Mouse (Mus musculus): ENCODE measurements around the gene Mfsd2b.
A peak's percentile ranks its signal among the peaks of the same experiment; 100 is the strongest.
"Not testable (repeated sequence)": the region's sequence is repeated elsewhere in the genome, so short reads cannot be mapped to it uniquely, and the experiment has no call there.

The Mfsd2b gene

DNA sequence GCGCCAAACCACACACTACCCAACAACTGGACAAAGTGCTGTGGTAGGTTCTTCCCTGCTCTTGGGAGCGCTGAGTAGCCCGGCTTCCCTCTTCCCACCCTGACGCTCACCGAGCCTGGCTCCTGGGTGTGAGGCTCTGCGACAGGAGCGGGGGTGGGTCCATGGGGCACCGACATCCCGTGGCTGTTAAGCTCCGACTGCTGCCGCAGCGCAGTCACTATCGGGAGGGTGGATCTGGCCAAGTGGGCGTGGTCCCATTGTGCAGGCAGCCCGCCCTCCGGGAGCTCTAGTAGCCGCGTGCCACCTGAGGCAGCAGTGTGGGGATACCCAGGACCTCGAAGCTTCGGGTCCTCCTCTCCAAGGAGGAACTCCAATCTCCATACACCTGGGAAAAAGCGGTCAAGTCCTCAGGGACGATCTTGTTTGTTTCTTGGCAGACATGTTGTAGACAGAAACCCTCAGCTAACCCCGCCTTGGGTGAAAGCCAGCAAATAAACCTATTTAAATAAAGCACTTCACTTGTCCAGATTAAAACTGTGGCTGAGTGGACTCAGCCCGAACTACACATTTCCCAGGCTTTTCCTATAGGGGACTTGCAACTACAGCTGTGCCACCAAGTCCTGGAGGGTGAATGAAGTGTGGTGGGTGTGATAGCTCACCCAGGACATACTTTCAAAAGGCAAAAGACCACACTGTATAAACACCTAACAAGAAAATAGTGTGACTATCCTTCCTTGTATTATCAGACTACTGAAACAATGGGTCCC lies at the start of gene Mfsd2b:
TSS of gene Mfsd2b (minus strand) at position 199 of the 767 bp plus-strand sequence.
- Histone ChIP-seq H3K27me3 (ENCODE audit: insufficient read depth, low read length) (peaks cover 31% of the 10 kb centered on the region), H3K4me1 (replicated peaks; ENCODE audit: low read depth, low read length) (peaks cover 35% of the 10 kb centered on the region), H3K36me3 (ENCODE audit: insufficient read depth, low read length) (peaks cover 11% of the 10 kb centered on the region; the same call in 1 of the 2 replicates), H3K9me3 (ENCODE audit: low read length) (no peaks in the 10 kb centered on the region), H3K4me3 (replicated peaks; ENCODE audit: low read length) (peak within 1 kb of the TSS; percentile 65)
- TF ChIP-seq NANOG (IDR thresholded peaks at IDR 0.05; ENCODE audit: borderline replicate concordance, low read length) (no peak), POU5F1 (IDR thresholded peaks at IDR 0.05; ENCODE audit: borderline replicate concordance, low read length) (no peak), CTCF (conservative IDR thresholded peaks at IDR 0.05; ENCODE audit: low read length) (no peak)

GRCm38 (mm10) chr12:4917805-4918591 lies 43.8 kb upstream of the Mfsd2b start:
- TF ChIP-seq CTCF (conservative IDR thresholded peaks at IDR 0.05; ENCODE audit: low read length) (no peak), NANOG (IDR thresholded peaks at IDR 0.05; ENCODE audit: borderline replicate concordance, low read length) (no peak), POU5F1 (IDR thresholded peaks at IDR 0.05; ENCODE audit: borderline replicate concordance, low read length) (no peak)
- H3K9me3 ChIP-seq (ENCODE audit: low read length): no peaks in the 10 kb centered on the region
- H3K4me3 ChIP-seq (replicated peaks; ENCODE audit: low read length): peak overlapping the region; percentile 96
- H3K4me1 ChIP-seq (replicated peaks; ENCODE audit: low read depth, low read length): peaks cover 66% of the 10 kb centered on the region
- no peaks in the 10 kb centered on the region for H3K36me3 ChIP-seq (ENCODE audit: insufficient read depth, low read length)
- H3K27me3 ChIP-seq (ENCODE audit: insufficient read depth, low read length): no peaks in the 10 kb centered on the region

GRCm38 (mm10) chr12:4916994-4917804 lies 43.0 kb upstream of the Mfsd2b start, which contains the start of gene Atad2b:
Gene Atad2b (plus strand): TSS chr12:4917353.
- Histone ChIP-seq H3K9me3 (ENCODE audit: low read length) (no peaks in the 10 kb centered on the region), H3K4me3 (replicated peaks; ENCODE audit: low read length) (peak within 1 kb of the TSS; percentile 96), H3K4me1 (replicated peaks; ENCODE audit: low read depth, low read length) (peaks cover 67% of the 10 kb centered on the region), H3K27me3 (ENCODE audit: insufficient read depth, low read length) (no peaks in the 10 kb centered on the region), H3K36me3 (ENCODE audit: insufficient read depth, low read length) (no peaks in the 10 kb centered on the region)
- no peak for TF ChIP-seq NANOG (IDR thresholded peaks at IDR 0.05; ENCODE audit: borderline replicate concordance, low read length)

GRCm38 (mm10) chr12:4914944-4915343 lies 40.8 kb upstream of the Mfsd2b start:
- no peaks in the 10 kb centered on the region for H3K9me3 ChIP-seq (ENCODE audit: low read length)
- no peak overlapping the region; the same call in 1 of the 2 replicates for H3K4me3 ChIP-seq (replicated peaks; ENCODE audit: low read length)
- H3K27me3 ChIP-seq (ENCODE audit: insufficient read depth, low read length): no peaks in the 10 kb centered on the region
- no peaks in the 10 kb centered on the region for H3K36me3 ChIP-seq (ENCODE audit: insufficient read depth, low read length)
- no peak for TF ChIP-seq CTCF (conservative IDR thresholded peaks at IDR 0.05; ENCODE audit: low read length)
- peak; percentile 75; the same call in 1 of the 2 replicates for TF ChIP-seq NANOG (IDR thresholded peaks at IDR 0.05; ENCODE audit: borderline replicate concordance, low read length)
- H3K4me1 ChIP-seq (replicated peaks; ENCODE audit: low read depth, low read length): peaks cover 70% of the 10 kb centered on the region

GRCm38 (mm10) chr12:4914441-4914840 lies 40.3 kb upstream of the Mfsd2b start:
- no peak overlapping the region for H3K4me3 ChIP-seq (replicated peaks; ENCODE audit: low read length)
- no peak for TF ChIP-seq NANOG (IDR thresholded peaks at IDR 0.05; ENCODE audit: borderline replicate concordance, low read length)
- no peak for TF ChIP-seq CTCF (conservative IDR thresholded peaks at IDR 0.05; ENCODE audit: low read length)
- TF ChIP-seq POU5F1 (IDR thresholded peaks at IDR 0.05; ENCODE audit: borderline replicate concordance, low read length): no peak
- no peaks in the 10 kb centered on the region for H3K36me3 ChIP-seq (ENCODE audit: insufficient read depth, low read length)
- H3K9me3 ChIP-seq (ENCODE audit: low read length): no peaks in the 10 kb centered on the region
- peaks cover 66% of the 10 kb centered on the region for H3K4me1 ChIP-seq (replicated peaks; ENCODE audit: low read depth, low read length)
- H3K27me3 ChIP-seq (ENCODE audit: insufficient read depth, low read length): no peaks in the 10 kb centered on the region

DNA sequence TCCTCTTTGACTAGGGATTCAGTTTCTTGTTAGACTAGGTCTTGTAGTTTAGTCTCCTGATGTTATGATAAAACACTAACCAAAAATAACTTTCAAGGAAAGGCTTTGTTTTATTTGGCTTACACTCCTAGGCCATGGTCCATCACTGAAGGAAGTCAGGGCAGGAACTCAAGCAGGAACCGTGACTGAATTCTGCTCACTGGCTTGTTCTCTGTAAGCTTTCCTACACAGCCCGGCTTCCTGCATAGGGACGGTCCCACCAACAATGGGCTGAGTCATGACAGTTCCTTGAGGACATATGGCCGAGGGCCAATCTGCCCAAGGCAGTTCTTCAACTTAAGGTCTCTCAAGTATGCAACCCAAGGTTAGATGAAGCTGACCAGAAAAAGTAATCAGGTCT lies 37.6 kb upstream of the Mfsd2b start:
- Histone ChIP-seq H3K4me3 (replicated peaks; ENCODE audit: low read length) (no peak overlapping the region), H3K36me3 (ENCODE audit: insufficient read depth, low read length) (no peaks in the 10 kb centered on the region), H3K9me3 (ENCODE audit: low read length) (no peaks in the 10 kb centered on the region), H3K4me1 (replicated peaks; ENCODE audit: low read depth, low read length) (peaks cover 70% of the 10 kb centered on the region), H3K27me3 (ENCODE audit: insufficient read depth, low read length) (no peaks in the 10 kb centered on the region)
- no peak for TF ChIP-seq NANOG (IDR thresholded peaks at IDR 0.05; ENCODE audit: borderline replicate concordance, low read length)
- no peak for TF ChIP-seq POU5F1 (IDR thresholded peaks at IDR 0.05; ENCODE audit: borderline replicate concordance, low read length)
- no peak for TF ChIP-seq CTCF (conservative IDR thresholded peaks at IDR 0.05; ENCODE audit: low read length)

DNA sequence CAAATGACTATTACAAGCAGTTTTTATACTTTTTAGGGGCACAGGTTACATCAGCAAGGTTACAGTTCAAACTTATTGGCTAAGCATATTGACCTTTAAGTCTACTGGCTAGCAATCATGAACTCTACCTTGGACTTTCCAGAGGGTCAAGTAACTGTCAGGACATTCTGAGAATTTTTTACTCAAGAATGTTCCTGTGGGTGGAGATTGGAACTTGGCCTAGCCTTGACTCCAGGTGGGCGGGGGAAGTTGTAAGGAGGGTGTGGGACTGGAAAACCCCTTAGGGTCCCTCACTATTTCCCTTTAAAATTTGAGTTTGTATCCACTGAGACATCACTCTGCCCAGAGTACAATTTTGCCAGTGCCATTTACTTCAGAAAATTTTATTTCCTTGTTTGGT lies 36.3 kb upstream of the Mfsd2b start:
- Histone ChIP-seq H3K4me1 (replicated peaks; ENCODE audit: low read depth, low read length) (peaks cover 69% of the 10 kb centered on the region), H3K4me3 (replicated peaks; ENCODE audit: low read length) (peak overlapping the region; percentile 0; the same call in 1 of the 2 replicates)
- H3K9me3 ChIP-seq (ENCODE audit: low read length); H3K27me3 ChIP-seq (ENCODE audit: insufficient read depth, low read length); H3K36me3 ChIP-seq (ENCODE audit: insufficient read depth, low read length): not testable (repeated sequence)

DNA sequence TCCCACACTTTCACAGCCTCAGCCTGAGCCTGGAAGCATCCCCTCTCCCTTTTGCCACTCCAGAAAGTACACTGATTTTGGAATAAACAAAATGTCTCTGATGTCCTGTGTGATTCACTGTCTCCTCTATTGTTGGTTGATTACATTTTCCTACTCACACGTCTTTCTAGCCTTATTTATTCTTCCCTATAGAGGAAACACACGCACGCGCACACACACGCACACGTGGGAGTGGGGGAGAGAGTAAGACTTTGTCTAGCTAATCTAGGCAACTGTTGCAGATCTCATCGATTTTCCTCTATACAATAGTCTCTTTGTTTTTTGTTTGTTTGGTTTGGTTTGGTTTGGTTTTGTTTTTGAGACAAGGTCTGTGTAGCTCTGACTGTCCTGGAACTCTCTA lies 34.2 kb upstream of the Mfsd2b start:
- TF ChIP-seq POU5F1 (IDR thresholded peaks at IDR 0.05; ENCODE audit: borderline replicate concordance, low read length) (no peak), NANOG (IDR thresholded peaks at IDR 0.05; ENCODE audit: borderline replicate concordance, low read length) (no peak), CTCF (conservative IDR thresholded peaks at IDR 0.05; ENCODE audit: low read length) (no peak)
- H3K9me3 ChIP-seq (ENCODE audit: low read length): no peaks in the 10 kb centered on the region

More for the DNA sequence above, 34.2 kb upstream of the Mfsd2b start:
- Histone ChIP-seq H3K36me3 (ENCODE audit: insufficient read depth, low read length) (peaks cover 22% of the 10 kb centered on the region), H3K4me1 (replicated peaks; ENCODE audit: low read depth, low read length) (peaks cover 69% of the 10 kb centered on the region), H3K27me3 (ENCODE audit: insufficient read depth, low read length) (no peaks in the 10 kb centered on the region), H3K4me3 (replicated peaks; ENCODE audit: low read length) (peak overlapping the region; percentile 93)

Data from E14TG2a.4 (cell line).